Mouse (Mus musculus): ENCODE data around the gene Fbf1.

GRCm38 (mm10) chr11:116196866-116197583, 29.1 kb upstream of the Fbf1 start:
- TF ChIP-seq CTCF (IDR thresholded peaks at IDR 0.05; ENCODE audit: control insufficient read depth, insufficient read depth, insufficient read length) = no peak
- no peak for TF ChIP-seq USF1 (IDR thresholded peaks at IDR 0.05; ENCODE audit: low read depth)
- no peak for TF ChIP-seq CEBPB (IDR thresholded peaks at IDR 0.05; ENCODE audit: low read depth)
- no peak for TF ChIP-seq MYOG (IDR thresholded peaks at IDR 0.05; ENCODE audit: control insufficient read depth, extremely low read depth, insufficient read length)
- TF ChIP-seq MAX (IDR thresholded peaks at IDR 0.05) = no peak
